Mouse (Mus musculus) stomach, postnatal 0 days (tissue): ENCODE measurements at regions not wholly inside any gene's neighbourhood (a gene's known extent, or its start where the extent isn't known, plus 50 kb on each side); places are given as distances from the start of the nearest gene placed in this dataset.

Experiments used
- CTCF ChIP-seq: IDR thresholded peaks from 2 replicates; pipeline ENCODE4 v1.5.1; 2016; ENCODE audit warnings: antibody characterized with exemption, low read depth, mild to moderate bottlenecking, moderate library complexity
- EP300 ChIP-seq: optimal IDR thresholded peaks from 2 replicates; pipeline ENCODE3; 2016; ENCODE audit warnings: antibody characterized with exemption

DNA sequence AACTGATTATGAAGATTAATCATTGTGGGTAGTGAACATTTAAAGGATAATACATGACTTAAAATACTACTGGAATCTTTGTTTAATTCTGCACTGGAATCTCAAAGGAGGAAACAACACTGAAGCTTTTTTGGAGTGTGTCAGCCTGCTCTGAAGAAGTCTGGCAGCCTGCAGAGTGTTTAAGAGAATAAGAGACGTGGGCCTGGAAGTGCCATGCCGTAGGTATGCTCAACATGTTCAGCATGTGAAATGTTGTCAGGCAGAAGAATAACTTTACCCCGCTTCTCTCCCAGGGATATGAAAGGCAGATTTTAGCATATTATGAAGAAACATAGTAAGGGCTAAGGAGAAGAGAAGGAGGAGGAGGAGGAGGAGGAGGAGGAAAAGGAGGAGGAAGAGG, 189.6 kb upstream of the Nrp1 start:
- no peak for TF ChIP-seq CTCF
- TF ChIP-seq EP300 = no peak
